Mouse (Mus musculus) cerebellum, adult (tissue): ENCODE data around the gene Tgfbr3.

ENCODE experiments used
- ATAC-seq: cut with Nextera tagmentation; 2 replicates; pipeline ENCODE4 v1.9.2; 2017; ENCODE audit warnings: mild to moderate bottlenecking, moderate library complexity, mixed read lengths; ENCODE audit not compliant: insufficient number of reproducible peaks, low FRiP score, low TSS enrichment

Gene Tgfbr3

DNA sequence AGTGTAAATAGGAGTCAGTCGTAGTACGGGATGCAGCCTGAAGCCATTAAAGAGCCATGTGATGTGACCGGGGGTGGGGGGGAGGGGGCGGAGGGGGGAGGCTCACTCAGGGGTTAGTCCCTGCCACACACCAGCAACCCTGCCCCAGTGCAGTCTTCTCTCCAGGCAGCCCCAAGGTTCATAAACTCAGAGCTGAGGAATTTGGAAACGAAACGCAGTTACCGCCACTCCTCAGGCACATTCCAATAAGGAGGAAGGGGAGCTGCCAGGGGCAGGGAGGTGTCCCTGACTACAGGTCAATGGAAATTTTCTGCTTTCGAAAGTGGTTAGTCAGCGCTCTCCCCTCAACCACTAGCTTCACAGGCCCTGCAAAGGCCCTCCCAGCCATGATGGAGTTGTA, 132.0 kb downstream of the Tgfbr3 start:
- ATAC-seq, result no peak

GRCm38 (mm10) chr5:107156096-107156495, 133.3 kb downstream of the Tgfbr3 start:
- ATAC-seq, result no peak

- ATAC-seq, result no peak
Observed at GRCm38 (mm10) chr5:107152989-107153388, 136.4 kb downstream of the Tgfbr3 start.

DNA sequence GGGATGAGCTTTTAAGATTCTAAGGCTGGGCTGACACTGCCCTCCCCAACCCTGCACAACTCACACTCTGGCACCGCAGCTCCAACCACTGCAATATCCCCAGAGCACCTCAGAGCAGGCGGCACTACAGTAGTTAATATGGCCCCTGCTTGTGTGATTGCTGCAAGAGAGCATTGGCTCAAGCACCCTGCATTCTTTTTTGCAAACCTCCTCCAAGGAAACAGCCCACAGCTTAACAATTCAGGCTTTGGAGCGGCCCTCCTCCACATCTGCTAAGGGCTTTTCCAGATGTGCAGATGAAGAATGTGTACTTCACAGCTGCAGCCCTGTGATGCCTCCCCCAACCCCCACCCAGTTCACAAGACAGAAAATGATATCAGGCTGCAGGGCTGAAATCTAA, 138.1 kb downstream of the Tgfbr3 start:
- ATAC-seq, result no peak

- ATAC-seq, result no peak
Observed at GRCm38 (mm10) chr5:107150555-107151312, 138.7 kb downstream of the Tgfbr3 start.

GRCm38 (mm10) chr5:107147951-107148766, 141.3 kb downstream of the Tgfbr3 start:
- peak; percentile 37; the same call in 1 of the 2 replicates for ATAC-seq

DNA sequence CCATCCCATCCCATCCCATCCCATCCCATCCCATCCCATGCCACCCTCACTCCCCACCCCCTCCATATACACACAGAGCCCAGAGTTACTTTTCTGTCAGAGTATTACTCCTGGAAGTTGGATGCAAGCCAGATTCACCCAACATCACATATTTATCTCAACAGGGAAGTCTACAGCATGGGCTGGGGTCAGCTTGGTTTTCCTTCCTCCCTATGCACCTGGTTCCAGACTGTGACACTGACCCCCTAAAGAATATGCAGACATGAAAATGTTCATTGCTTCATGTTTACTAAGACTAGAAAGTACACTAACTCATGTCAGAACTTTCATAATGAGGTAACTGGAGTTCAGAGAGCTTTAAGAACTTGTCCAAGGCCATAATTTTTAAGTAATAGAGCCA, 142.0 kb downstream of the Tgfbr3 start:
- ATAC-seq, result no peak

DNA sequence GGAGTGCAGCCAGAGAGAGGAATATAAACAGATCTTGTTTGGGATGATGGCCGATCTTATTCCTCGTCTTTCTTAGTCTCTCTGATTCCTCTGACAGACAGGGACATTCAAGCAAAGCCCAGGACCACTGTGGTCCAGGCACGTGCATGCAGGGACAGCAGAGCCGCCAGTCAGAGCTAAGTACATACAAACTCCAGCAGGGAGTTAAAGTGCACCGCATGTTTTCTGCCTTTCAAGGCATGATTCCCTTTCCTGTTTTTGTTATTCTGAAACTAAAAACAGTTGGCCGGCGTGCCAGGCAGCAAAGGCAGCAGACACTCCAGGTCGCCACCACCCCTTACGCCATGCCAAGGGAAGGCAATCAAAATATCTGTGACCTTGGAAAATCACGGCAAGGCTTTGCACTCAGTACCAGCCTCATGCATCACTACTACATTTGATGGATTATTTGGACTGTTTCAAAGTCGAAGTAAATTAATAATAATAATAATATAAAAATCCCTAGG, 143.3 kb downstream of the Tgfbr3 start:
- ATAC-seq, result no peak

GRCm38 (mm10) chr5:107145125-107145524, 144.3 kb downstream of the Tgfbr3 start:
- no peak for ATAC-seq

GRCm38 (mm10) chr5:107144263-107144843, 145.1 kb downstream of the Tgfbr3 start:
- ATAC-seq, result no peak

GRCm38 (mm10) chr5:107143406-107143805, 146.0 kb downstream of the Tgfbr3 start:
- ATAC-seq, result no peak

DNA sequence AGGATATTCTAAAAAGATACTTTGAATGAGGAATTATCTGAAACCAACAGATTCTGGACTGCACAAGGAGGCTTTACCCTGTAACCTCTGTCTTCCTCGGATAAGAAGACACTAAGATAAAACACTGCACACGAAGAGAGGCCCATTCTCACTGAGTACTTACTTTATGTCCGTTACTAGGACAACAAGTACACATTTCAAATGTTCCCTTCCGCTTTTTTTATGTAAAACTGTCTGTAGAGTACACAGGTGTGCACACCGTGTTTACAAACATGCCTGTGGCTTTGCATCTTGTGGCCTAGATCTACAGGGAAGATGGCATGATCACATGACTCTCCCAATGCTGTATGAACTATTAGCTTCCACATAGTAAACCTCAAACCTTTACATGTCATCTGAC, 146.6 kb downstream of the Tgfbr3 start:
- ATAC-seq, result no peak

DNA sequence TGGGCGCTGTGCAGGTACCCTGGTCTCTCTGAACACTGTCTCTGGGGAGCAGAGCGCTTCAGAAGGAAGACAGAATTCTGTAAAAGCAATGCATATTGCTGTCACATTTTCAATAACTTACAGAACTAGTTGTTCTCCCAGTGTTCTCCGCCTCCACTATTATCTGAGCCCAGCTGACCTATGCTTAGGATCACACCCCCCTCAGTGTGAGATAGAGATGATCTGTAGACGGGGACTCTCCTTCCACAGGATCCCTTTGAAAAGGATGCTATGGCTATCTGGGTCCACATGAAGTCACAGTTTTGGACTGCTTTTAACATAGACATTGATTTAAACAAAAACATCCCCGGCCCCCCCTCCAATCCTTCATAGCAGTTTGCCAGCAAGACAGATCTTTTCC, 148.1 kb downstream of the Tgfbr3 start:
- ATAC-seq, result no peak

GRCm38 (mm10) chr5:107139800-107140651, 149.4 kb downstream of the Tgfbr3 start:
- no peak for ATAC-seq

DNA sequence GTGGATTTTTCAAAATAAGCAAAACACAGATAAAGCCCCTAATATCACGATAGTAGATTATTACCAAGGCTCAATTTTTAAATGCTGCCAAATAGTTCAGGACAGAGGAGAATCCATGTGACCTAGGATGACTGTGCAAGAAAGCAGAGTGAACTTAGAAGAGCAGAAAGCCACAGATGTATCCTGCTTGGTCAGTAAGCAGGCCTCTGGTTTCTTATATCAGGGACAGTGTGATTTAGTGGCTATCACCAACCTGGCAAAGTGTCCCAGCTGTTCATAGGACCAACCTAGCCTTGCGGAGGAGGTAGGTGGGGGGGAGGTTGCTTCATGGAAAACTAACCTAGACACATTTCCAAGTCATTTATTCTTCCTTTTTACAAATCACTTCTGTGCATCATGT, 156.1 kb downstream of the Tgfbr3 start:
- no peak for ATAC-seq

DNA sequence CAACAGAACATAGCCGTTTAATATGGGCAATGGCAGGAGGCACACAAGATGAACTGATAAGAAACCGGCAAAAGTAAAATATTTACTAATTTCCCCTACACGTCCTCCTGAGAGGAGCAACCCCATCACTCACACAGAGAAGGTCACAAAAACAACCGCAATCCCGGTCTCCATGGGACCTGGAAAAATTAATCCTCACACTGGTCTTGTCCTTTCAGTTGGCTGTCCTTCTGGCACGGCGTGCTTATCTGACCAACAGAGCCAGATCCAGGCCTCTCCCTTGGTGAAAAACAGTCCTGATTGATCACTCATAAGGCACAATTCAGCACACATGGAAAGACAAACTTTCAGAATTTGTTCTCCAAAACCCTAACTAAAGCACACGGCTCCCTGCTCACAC, 157.2 kb downstream of the Tgfbr3 start:
- ATAC-seq, result no peak

DNA sequence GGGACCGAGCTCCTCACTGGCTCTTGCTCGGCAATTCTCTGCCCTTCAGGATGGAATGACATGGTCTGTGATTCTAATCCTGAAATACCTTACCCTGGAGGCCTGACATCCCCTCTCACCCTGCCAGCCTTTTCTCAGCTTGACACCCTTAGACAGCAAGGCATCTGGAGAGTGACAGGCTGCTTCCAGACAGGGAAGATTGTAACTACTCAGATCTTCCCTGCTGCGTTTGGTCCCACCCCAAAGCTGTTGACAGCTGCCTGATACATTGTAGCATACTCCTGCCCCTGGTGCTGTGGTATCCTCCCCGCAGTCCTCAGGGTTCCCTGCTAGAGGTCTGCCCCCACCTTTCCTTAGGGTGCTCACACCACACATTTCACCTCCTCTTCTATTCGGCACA, 160.1 kb downstream of the Tgfbr3 start:
- no peak for ATAC-seq

DNA sequence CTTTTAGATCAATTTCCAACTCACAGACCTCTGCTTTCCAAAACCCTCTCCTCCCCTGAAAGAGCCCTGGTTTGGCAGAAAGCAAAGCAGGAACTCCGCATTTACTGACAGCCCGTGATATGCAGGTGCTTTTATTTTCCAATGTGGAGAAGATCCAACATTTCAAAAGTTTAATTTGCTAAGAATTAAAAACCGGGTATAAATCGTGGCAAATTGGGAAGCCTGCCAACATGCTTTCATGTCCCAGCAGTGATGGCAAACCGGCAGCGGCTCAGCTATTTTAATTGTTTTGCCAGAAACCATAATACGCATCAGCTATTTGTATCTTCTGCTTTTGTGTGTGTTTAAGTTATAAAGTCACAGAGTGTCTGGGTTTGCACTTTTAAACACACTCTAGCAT, 162.9 kb downstream of the Tgfbr3 start:
- ATAC-seq, result no peak

DNA sequence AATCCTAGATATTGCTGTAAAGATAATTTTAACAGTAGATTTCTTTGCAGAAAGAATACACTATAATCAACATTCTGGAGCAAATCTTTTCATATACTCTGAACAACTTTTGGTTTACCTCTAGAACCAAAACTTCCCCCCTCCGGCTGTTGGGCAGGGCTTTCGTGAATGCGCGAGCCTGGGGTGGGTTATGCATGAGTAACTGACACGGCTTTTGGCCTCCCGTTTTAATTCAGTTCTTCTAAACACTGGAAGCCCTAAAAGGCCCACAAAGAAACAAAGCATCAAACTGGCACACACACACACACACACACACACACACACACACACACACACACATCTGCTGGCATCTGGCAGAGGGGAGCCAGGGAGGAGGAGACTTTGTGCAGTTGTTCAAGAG, 164.3 kb downstream of the Tgfbr3 start:
- ATAC-seq, result no peak

GRCm38 (mm10) chr5:107124531-107124930, 164.9 kb downstream of the Tgfbr3 start:
- no peak for ATAC-seq
